Mouse (Mus musculus): ENCODE data around the gene Sdk2. TPM values are rescaled to one million over a fixed set of nuclear protein-coding genes. Genes with fewer than 3 reads are reported as not detected.

Gene Sdk2
- polyA plus RNA-seq, 1 experiment from 2014 or later = 5.0 TPM

GRCm38 (mm10) chr11:113881864-113882263, 185.0 kb downstream of the Sdk2 start:
- no peaks in the 10 kb centered on the region for H3K4me1 ChIP-seq (replicated peaks)
- WGBS = 75% methylated on average over 6 of the region's 6 CpGs

GRCm38 (mm10) chr11:113867066-113867465, 199.8 kb downstream of the Sdk2 start:
- ATAC-seq = no peak
- Histone ChIP-seq H3K36me3 (peaks cover 8% of the 10 kb centered on the region; the same call in 1 of the 2 replicates), H3K4me3 (replicated peaks) (no peak overlapping the region), H3K27me3 (peaks cover 11% of the 10 kb centered on the region; the same call in 1 of the 2 replicates), H3K4me1 (replicated peaks) (peaks cover 14% of the 10 kb centered on the region), H3K9me3 (no peaks in the 10 kb centered on the region), H3K9ac (replicated peaks) (no peak overlapping the region), H3K4me2 (replicated peaks) (no peak overlapping the region), H3K27ac (no peak overlapping the region)
- 90% methylated on average over 8 of the region's 8 CpGs for WGBS

More at GRCm38 (mm10) chr11:113881864-113882263, 185.0 kb downstream of the Sdk2 start:
- Histone ChIP-seq H3K27me3 (no peaks in the 10 kb centered on the region), H3K9me3 (no peaks in the 10 kb centered on the region), H3K9ac (replicated peaks) (no peak overlapping the region), H3K36me3 (peaks cover 5% of the 10 kb centered on the region), H3K27ac (no peak overlapping the region), H3K4me2 (replicated peaks) (no peak overlapping the region), H3K4me3 (replicated peaks) (no peak overlapping the region)
- ATAC-seq = no peak

GRCm38 (mm10) chr11:113865627-113866026, 201.2 kb downstream of the Sdk2 start:
- Histone ChIP-seq H3K27me3 (peaks cover 11% of the 10 kb centered on the region; the same call in 1 of the 2 replicates), H3K4me1 (replicated peaks) (peaks cover 14% of the 10 kb centered on the region), H3K27ac (no peak overlapping the region), H3K4me3 (replicated peaks) (no peak overlapping the region), H3K36me3 (peaks cover 4% of the 10 kb centered on the region; the same call in 1 of the 2 replicates), H3K9ac (replicated peaks) (no peak overlapping the region), H3K9me3 (no peaks in the 10 kb centered on the region), H3K4me2 (replicated peaks) (no peak overlapping the region)
- peak; percentile 74 for ATAC-seq
- WGBS = 36% methylated on average over 8 of the region's 8 CpGs

- Histone ChIP-seq H3K27me3 (peaks cover 11% of the 10 kb centered on the region; the same call in 1 of the 2 replicates), H3K36me3 (peaks cover 14% of the 10 kb centered on the region), H3K4me2 (replicated peaks) (no peak overlapping the region), H3K4me3 (replicated peaks) (no peak overlapping the region), H3K27ac (no peak overlapping the region), H3K9me3 (no peaks in the 10 kb centered on the region), H3K9ac (replicated peaks) (no peak overlapping the region), H3K4me1 (replicated peaks) (peaks cover 14% of the 10 kb centered on the region)
- WGBS = 78% methylated on average over 5 of the region's 5 CpGs
- no peak for ATAC-seq
Measured at GRCm38 (mm10) chr11:113863408-113863807, 203.4 kb downstream of the Sdk2 start.

- Histone ChIP-seq H3K36me3 (peaks cover 45% of the 10 kb centered on the region), H3K9ac (replicated peaks) (no peak overlapping the region), H3K27ac (no peak overlapping the region), H3K27me3 (no peaks in the 10 kb centered on the region), H3K4me1 (replicated peaks) (no peaks in the 10 kb centered on the region), H3K9me3 (no peaks in the 10 kb centered on the region), H3K4me2 (replicated peaks) (no peak overlapping the region), H3K4me3 (replicated peaks) (no peak overlapping the region)
- 89% methylated on average over 13 of the region's 13 CpGs for whole genome bisulfite sequencing
- no peak for ATAC-seq
Measured at GRCm38 (mm10) chr11:113855661-113856060, 211.2 kb downstream of the Sdk2 start.

GRCm38 (mm10) chr11:113851750-113852149, 215.1 kb downstream of the Sdk2 start:
- ATAC-seq = no peak
- H3K27me3 ChIP-seq = no peaks in the 10 kb centered on the region
- H3K27ac ChIP-seq = no peak overlapping the region
- peaks cover 29% of the 10 kb centered on the region for H3K36me3 ChIP-seq
- H3K4me2 ChIP-seq (replicated peaks) = no peak overlapping the region
- H3K4me1 ChIP-seq (replicated peaks) = no peaks in the 10 kb centered on the region
- no peaks in the 10 kb centered on the region for H3K9me3 ChIP-seq
- no peak overlapping the region for H3K4me3 ChIP-seq (replicated peaks)
- 86% methylated on average over 8 of the region's 8 CpGs for WGBS
- no peak overlapping the region for H3K9ac ChIP-seq (replicated peaks)

- no peaks in the 10 kb centered on the region for H3K27me3 ChIP-seq
- ATAC-seq = no peak
- WGBS = 52% methylated on average over 7 of the region's 7 CpGs
Measured at GRCm38 (mm10) chr11:113849322-113849721, 217.5 kb downstream of the Sdk2 start.

GRCm38 (mm10) chr11:113843920-113844319, 222.9 kb downstream of the Sdk2 start:
- H3K4me1 ChIP-seq (replicated peaks) = peaks cover 4% of the 10 kb centered on the region; the same call in 1 of the 2 replicates
- no peaks in the 10 kb centered on the region for H3K9me3 ChIP-seq
- H3K4me2 ChIP-seq (replicated peaks) = no peak overlapping the region
- H3K4me3 ChIP-seq (replicated peaks) = no peak overlapping the region
- ATAC-seq = no peak
- H3K27ac ChIP-seq = no peak overlapping the region
- WGBS = 32% methylated on average over 6 of the region's 6 CpGs
- peaks cover 13% of the 10 kb centered on the region for H3K36me3 ChIP-seq
- H3K9ac ChIP-seq (replicated peaks) = no peak overlapping the region
- H3K27me3 ChIP-seq = no peaks in the 10 kb centered on the region

More at GRCm38 (mm10) chr11:113849322-113849721, 217.5 kb downstream of the Sdk2 start:
- Histone ChIP-seq H3K4me2 (replicated peaks) (no peak overlapping the region), H3K4me3 (replicated peaks) (no peak overlapping the region), H3K36me3 (peaks cover 13% of the 10 kb centered on the region), H3K4me1 (replicated peaks) (no peaks in the 10 kb centered on the region), H3K9ac (replicated peaks) (no peak overlapping the region), H3K27ac (no peak overlapping the region), H3K9me3 (no peaks in the 10 kb centered on the region)

- no peak overlapping the region for H3K4me3 ChIP-seq (replicated peaks)
- H3K27ac ChIP-seq = no peak overlapping the region
- peaks cover 12% of the 10 kb centered on the region for H3K36me3 ChIP-seq
- H3K27me3 ChIP-seq = no peaks in the 10 kb centered on the region
- peaks cover 4% of the 10 kb centered on the region; the same call in 1 of the 2 replicates for H3K4me1 ChIP-seq (replicated peaks)
- no peak overlapping the region for H3K9ac ChIP-seq (replicated peaks)
- ATAC-seq = no peak
- no peak overlapping the region for H3K4me2 ChIP-seq (replicated peaks)
- WGBS = 92% methylated on average over 11 of the region's 11 CpGs
- no peaks in the 10 kb centered on the region for H3K9me3 ChIP-seq
Measured at GRCm38 (mm10) chr11:113842879-113843278, 224.0 kb downstream of the Sdk2 start.

- Histone ChIP-seq H3K4me3 (replicated peaks) (no peak overlapping the region), H3K9me3 (no peaks in the 10 kb centered on the region), H3K4me1 (replicated peaks) (peaks cover 21% of the 10 kb centered on the region), H3K4me2 (replicated peaks) (no peak overlapping the region), H3K27me3 (no peaks in the 10 kb centered on the region), H3K36me3 (peaks cover 34% of the 10 kb centered on the region), H3K9ac (replicated peaks) (no peak overlapping the region), H3K27ac (no peak overlapping the region)
- WGBS = 92% methylated on average over 6 of the region's 6 CpGs
- ATAC-seq = no peak
Measured at GRCm38 (mm10) chr11:113831608-113832007, 235.2 kb downstream of the Sdk2 start.

- H3K4me2 ChIP-seq (replicated peaks) = peak overlapping the region; percentile 53
- no peaks in the 10 kb centered on the region for H3K9me3 ChIP-seq
- no peaks in the 10 kb centered on the region for H3K27me3 ChIP-seq
- H3K27ac ChIP-seq = peak overlapping the region; percentile 64
- peak overlapping the region; percentile 48 for H3K9ac ChIP-seq (replicated peaks)
- peak; percentile 83 for ATAC-seq
- peak overlapping the region; percentile 20 for H3K4me3 ChIP-seq (replicated peaks)
- peaks cover 25% of the 10 kb centered on the region for H3K36me3 ChIP-seq
- peaks cover 21% of the 10 kb centered on the region for H3K4me1 ChIP-seq (replicated peaks)
- 25% methylated on average over 23 of the region's 24 CpGs for WGBS
Measured at GRCm38 (mm10) chr11:113828081-113828554, 238.7 kb downstream of the Sdk2 start.

GRCm38 (mm10) chr11:113820005-113820404, 246.8 kb downstream of the Sdk2 start:
- WGBS = 89% methylated on average over 10 of the region's 10 CpGs

GRCm38 (mm10) chr11:113819001-113819400, 247.8 kb downstream of the Sdk2 start:
- no peak overlapping the region for H3K27ac ChIP-seq
- 27% methylated on average over 1 of the region's 1 CpGs for WGBS
- ATAC-seq = no peak
- no peaks in the 10 kb centered on the region for H3K4me1 ChIP-seq (replicated peaks)
- H3K27me3 ChIP-seq = no peaks in the 10 kb centered on the region
- no peaks in the 10 kb centered on the region for H3K9me3 ChIP-seq
- H3K4me3 ChIP-seq (replicated peaks) = no peak overlapping the region
- H3K36me3 ChIP-seq = peaks cover 18% of the 10 kb centered on the region; the same call in 1 of the 2 replicates
- no peak overlapping the region for H3K9ac ChIP-seq (replicated peaks)
- H3K4me2 ChIP-seq (replicated peaks) = no peak overlapping the region

More at GRCm38 (mm10) chr11:113820005-113820404, 246.8 kb downstream of the Sdk2 start:
- Histone ChIP-seq H3K9ac (replicated peaks) (no peak overlapping the region), H3K9me3 (no peaks in the 10 kb centered on the region), H3K36me3 (peaks cover 18% of the 10 kb centered on the region; the same call in 1 of the 2 replicates), H3K4me1 (replicated peaks) (no peaks in the 10 kb centered on the region), H3K27ac (no peak overlapping the region), H3K27me3 (no peaks in the 10 kb centered on the region), H3K4me3 (replicated peaks) (no peak overlapping the region), H3K4me2 (replicated peaks) (no peak overlapping the region)
- no peak for ATAC-seq

All from midbrain, embryonic 13.5 days (tissue).